Mouse (Mus musculus) spleen, adult 2 months (tissue): ENCODE results near the gene Nup98.

Experiments used
- CTCF ChIP-seq: fragments of 200-500 bp; IDR thresholded peaks from 2 replicates; pipeline ENCODE4 v1.5.1; 2011; ENCODE audit warnings: mild to moderate bottlenecking, inconsistent platforms; ENCODE audit not compliant: insufficient read depth, insufficient read length, insufficient replicate concordance; ENCODE audit errors: extremely low read depth
- POLR2A ChIP-seq: fragments of 200-500 bp; IDR thresholded peaks from 2 replicates; pipeline ENCODE4 v1.6.1; 2011; ENCODE audit warnings: low read depth, low read length, inconsistent platforms

- TF ChIP-seq CTCF, result no peak
- no peak for TF ChIP-seq POLR2A
Observed at GRCm38 (mm10) chr7:102205646-102206045, 4.3 kb downstream of the Nup98 start.
